Mouse (Mus musculus) embryonic fibroblast, embryonic 13.5 days (primary cell): ENCODE data around the gene Tor1aip2.

Experiments
- CTCF ChIP-seq: IDR thresholded peaks from 2 replicates; pipeline ENCODE4 v1.5.1; 2011; ENCODE audit warnings: mild to moderate bottlenecking, control low read depth, low read length, moderate library complexity, borderline replicate concordance; ENCODE audit not compliant: insufficient read depth
- POLR2A ChIP-seq: IDR thresholded peaks from 2 replicates; pipeline ENCODE4 v1.6.1; 2011; ENCODE audit warnings: low read depth, mild to moderate bottlenecking, control low read depth, low read length, moderate library complexity

DNA sequence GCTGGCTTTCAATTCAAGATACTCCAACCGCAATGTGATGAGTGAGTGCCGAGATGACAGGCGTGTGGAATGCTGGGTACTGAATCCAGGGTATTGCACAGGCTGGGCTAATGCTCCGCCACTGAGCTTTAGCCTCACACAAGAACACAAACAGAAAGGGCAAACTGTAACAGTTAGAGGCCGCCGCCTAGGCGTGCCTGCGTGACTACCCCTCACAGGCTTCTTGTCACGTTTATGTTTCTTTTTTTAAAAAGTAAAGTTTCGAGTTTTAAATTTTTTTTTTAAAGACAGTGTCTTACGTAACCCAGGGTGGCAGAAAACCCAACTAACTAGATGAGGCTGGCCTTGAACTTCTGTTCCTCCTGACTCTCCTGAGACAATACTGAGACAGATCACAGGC lies 29.3 kb upstream of the Tor1aip2 start:
- TF ChIP-seq POLR2A = no peak
- no peak for TF ChIP-seq CTCF
